Comparison of ENCODE assay signal across 8 mouse cellular contexts in the genomic region with DNA sequence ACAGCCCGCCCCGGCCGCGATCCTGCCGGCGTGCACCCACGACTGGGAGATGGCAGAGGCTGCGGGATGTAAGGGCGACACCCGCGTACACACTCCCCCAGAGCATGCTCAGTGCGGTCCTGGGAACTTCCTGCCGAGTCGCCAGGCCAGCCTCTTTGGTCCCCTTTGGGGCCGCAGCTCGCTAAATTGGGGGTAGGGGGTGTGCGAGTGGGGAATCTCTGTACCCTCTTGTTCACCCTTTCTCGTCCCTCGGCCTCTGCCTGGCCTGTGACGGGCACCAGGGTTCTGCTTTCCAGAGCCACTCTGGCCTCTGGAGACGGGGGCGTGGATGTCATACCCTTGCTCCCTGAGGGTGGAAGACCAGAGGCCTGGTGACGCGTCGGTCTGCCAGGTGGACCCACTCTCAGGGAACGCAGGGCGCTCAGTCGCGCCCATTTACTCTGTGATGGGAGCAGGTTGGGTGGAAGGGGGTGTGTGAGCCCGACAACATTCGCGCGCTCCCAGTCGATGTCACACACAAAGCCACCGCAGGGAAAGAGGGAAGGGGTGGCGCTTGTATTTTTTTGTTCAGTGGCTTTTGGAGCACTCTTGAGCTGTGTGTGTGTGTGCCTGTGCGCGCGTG. TPM values are rescaled to one million over a fixed set of nuclear protein-coding genes. Genes with fewer than 3 reads are reported as not detected.
DNase-seq lines count a peak whose midpoint lies in the region; ATAC-seq and TF ChIP-seq lines count a peak whose summit lies in the region.

No protein-coding gene starts in this region.

- no peak for TF ChIP-seq RAD21 in CH12.LX (IDR thresholded peaks at IDR 0.05; ENCODE audit: low read depth, low read length)

- ATAC-seq in forebrain, embryonic 13.5 days: peak; percentile 62
- ATAC-seq in lung, embryonic 15.5 days (ENCODE audit: borderline replicate concordance, extremely low read depth, low FRiP score, low TSS enrichment): peak; percentile 47
- ATAC-seq in neural tube, embryonic 15.5 days (ENCODE audit: low FRiP score): peak; percentile 73

- no peak for TF ChIP-seq POLR2A in CH12.LX (IDR thresholded peaks at IDR 0.05; ENCODE audit: low read depth, low read length)
- TF ChIP-seq POLR2A in thymus, adult 2 months (IDR thresholded peaks at IDR 0.05; ENCODE audit: control insufficient read depth, extremely low read depth, insufficient read depth, low read length, poor library complexity): 0 out of 2 replicates have a peak, but pooled peaks have one; percentile 43

- no peaks in the 10 kb centered on the region for H3K79me2 ChIP-seq in CH12.LX (replicated peaks; ENCODE audit: control insufficient read depth, extremely low read depth, insufficient read depth, poor library complexity, severe bottlenecking)

- WGBS in forebrain, embryonic 13.5 days: under 1% methylated on average over 39 of the region's 39 CpGs
- 2% methylated on average over 39 of the region's 39 CpGs for whole genome bisulfite sequencing in lung, embryonic 15.5 days
- WGBS in neural tube, embryonic 15.5 days: 2% methylated on average over 39 of the region's 39 CpGs
- under 1% methylated on average over 39 of the region's 39 CpGs for WGBS in thymus, adult 2 months

- in situ Hi-C loops in CH12.LX (cut with MboI; ENCODE audit: low pct_ligation_motif_present, low pct_unique_long_range_greater_than_20kb, low sequenced_read_pairs): loop anchor here (10.0 to 25.0 kb wide), 2 partner anchors 99 to 481 kb away; a partner anchor contains a TSS

- H3K36me3 ChIP-seq in CH12.LX (replicated peaks in 1 of 2; ENCODE audit: control insufficient read depth in 1 of 2, insufficient read depth in 1 of 2, low read length in 1 of 2): peaks cover 0 to 3% of the 10 kb centered on the region in 2 experiments
- no peaks in the 10 kb centered on the region for H3K36me3 ChIP-seq in forebrain, embryonic 13.5 days (ENCODE audit: poor library complexity, severe bottlenecking)
- H3K36me3 ChIP-seq in lung, embryonic 15.5 days: no peaks in the 10 kb centered on the region
- no peaks in the 10 kb centered on the region for H3K36me3 ChIP-seq in neural tube, embryonic 15.5 days
- no peaks in the 10 kb centered on the region for H3K36me3 ChIP-seq in thymus, adult 2 months (ENCODE audit: control insufficient read depth, insufficient read depth, low read length)

- dilution Hi-C loops in CH12.LX (cut with MboI; ENCODE audit: extremely low pct_ligation_motif_present, extremely low pct_unique_long_range_greater_than_20kb, low sequenced_read_pairs): no loop called here

- TF ChIP-seq EP300 in CH12.LX (IDR thresholded peaks at IDR 0.05; ENCODE audit: low read length): no peak

- peak overlapping the region; percentile 73 for H3K4me2 ChIP-seq in CH12.LX (ENCODE audit: insufficient read depth, low read depth, poor library complexity, severe bottlenecking)
- H3K4me2 ChIP-seq in forebrain, embryonic 13.5 days: peak overlapping the region; percentile 92
- peak overlapping the region; percentile 97 for H3K4me2 ChIP-seq in lung, embryonic 15.5 days
- peak overlapping the region; percentile 87 for H3K4me2 ChIP-seq in neural tube, embryonic 15.5 days

- no peak overlapping the region for H3K27ac ChIP-seq in CH12.LX (ENCODE audit: insufficient read depth, low read depth)
- no peak overlapping the region for H3K27ac ChIP-seq in brown adipose tissue, adult 24 weeks (replicated peaks; ENCODE audit: low read depth, low read length)
- peak overlapping the region; percentile 93 for H3K27ac ChIP-seq in forebrain, embryonic 13.5 days
- no peak overlapping the region; the same call in 1 of the 2 replicates for H3K27ac ChIP-seq in lung, embryonic 15.5 days
- peak overlapping the region; percentile 98 for H3K27ac ChIP-seq in neural tube, embryonic 15.5 days (replicated peaks)
- peak overlapping the region; percentile 91; the same call in 1 of the 2 replicates for H3K27ac ChIP-seq in thymus, adult 2 months (ENCODE audit: control insufficient read depth, insufficient read depth, low read length)

- no peak for DNase-seq in CH12.LX (ENCODE audit: extremely low read depth)
- peak; percentile 48 to 50 for DNase-seq in heart, postnatal 14 days
- DNase-seq in kidney, postnatal 4 days: peak; percentile 58 to 70
- peak; percentile 61 for DNase-seq in thymus, adult 2 months

- intact Hi-C loops in heart, postnatal 14 days (cut with DNase I): loop anchor here (5.0 kb wide), 1 partner anchor 111 kb away; no protein-coding TSS in a partner anchor

- peak overlapping the region; percentile 68 to 88 (median 71) for H3K4me3 ChIP-seq in CH12.LX (replicated peaks in 1 of 3; ENCODE audit: low read depth in 2 of 3, low read length in 2 of 3, poor library complexity in 1 of 3)
- H3K4me3 ChIP-seq in brown adipose tissue, adult 24 weeks (ENCODE audit: insufficient read depth, low read depth, low read length): peak overlapping the region; percentile 94
- H3K4me3 ChIP-seq in forebrain, embryonic 13.5 days: peak overlapping the region; percentile 77
- H3K4me3 ChIP-seq in lung, embryonic 15.5 days: peak overlapping the region; percentile 60
- H3K4me3 ChIP-seq in neural tube, embryonic 15.5 days (replicated peaks): peak overlapping the region; percentile 94
- peak overlapping the region; percentile 97 for H3K4me3 ChIP-seq in thymus, adult 2 months (ENCODE audit: control insufficient read depth, insufficient read depth, low read length)

- no peaks in the 10 kb centered on the region for H3K9me3 ChIP-seq in CH12.LX (replicated peaks; ENCODE audit: low read length)
- H3K9me3 ChIP-seq in forebrain, embryonic 13.5 days (replicated peaks): no peaks in the 10 kb centered on the region
- no peaks in the 10 kb centered on the region for H3K9me3 ChIP-seq in lung, embryonic 15.5 days
- no peaks in the 10 kb centered on the region for H3K9me3 ChIP-seq in neural tube, embryonic 15.5 days (replicated peaks)

- no peak for TF ChIP-seq CTCF in CH12.LX (conservative IDR thresholded peaks at IDR 0.05 in 1 of 2, IDR thresholded peaks at IDR 0.05 in 1 of 2; ENCODE audit: low read depth in 2 of 2, low read length in 2 of 2)
- TF ChIP-seq CTCF in thymus, adult 2 months (IDR thresholded peaks at IDR 0.05; ENCODE audit: borderline replicate concordance, control insufficient read depth, extremely low read depth, insufficient read depth, low read length, poor library complexity): 0 out of 2 replicates have a peak, but pooled peaks have one; percentile 20

- H3K4me1 ChIP-seq in CH12.LX (ENCODE audit: control insufficient read depth in 1 of 2, insufficient read depth in 2 of 2): peaks cover 4 to 35% of the 10 kb centered on the region in 2 experiments
- no peaks in the 10 kb centered on the region; the same call in 1 of the 2 replicates for H3K4me1 ChIP-seq in brown adipose tissue, adult 24 weeks (ENCODE audit: control insufficient read depth, insufficient read depth, insufficient read length, low read length)
- H3K4me1 ChIP-seq in forebrain, embryonic 13.5 days: peaks cover 27% of the 10 kb centered on the region
- H3K4me1 ChIP-seq in lung, embryonic 15.5 days: peaks cover 25% of the 10 kb centered on the region
- peaks cover 45% of the 10 kb centered on the region for H3K4me1 ChIP-seq in neural tube, embryonic 15.5 days
- peaks cover 33% of the 10 kb centered on the region for H3K4me1 ChIP-seq in thymus, adult 2 months (replicated peaks; ENCODE audit: control insufficient read depth, insufficient read depth, low read length)

- H3K9ac ChIP-seq in CH12.LX (ENCODE audit: insufficient read depth, low read depth): peak overlapping the region; percentile 55
- H3K9ac ChIP-seq in forebrain, embryonic 13.5 days: peak overlapping the region; percentile 92
- peak overlapping the region; percentile 51 for H3K9ac ChIP-seq in lung, embryonic 15.5 days
- peak overlapping the region; percentile 95 for H3K9ac ChIP-seq in neural tube, embryonic 15.5 days (replicated peaks)

- no peaks in the 10 kb centered on the region for H3K27me3 ChIP-seq in CH12.LX (replicated peaks)
- no peaks in the 10 kb centered on the region for H3K27me3 ChIP-seq in forebrain, embryonic 13.5 days
- no peaks in the 10 kb centered on the region for H3K27me3 ChIP-seq in lung, embryonic 15.5 days
- no peaks in the 10 kb centered on the region for H3K27me3 ChIP-seq in neural tube, embryonic 15.5 days (replicated peaks)
- no peaks in the 10 kb centered on the region for H3K27me3 ChIP-seq in thymus, adult 2 months (ENCODE audit: control insufficient read depth, insufficient read depth, low read length)

TF ChIP-seq in CH12.LX, 34 proteins besides CTCF, POLR2A, EP300 and RAD21:
- TF ChIP-seq NRF1 (IDR thresholded peaks at IDR 0.05; ENCODE audit: low read depth, low read length) (peak; percentile 85), MYC (IDR thresholded peaks at IDR 0.05; ENCODE audit: low read depth, low read length) (no peak), JUN (IDR thresholded peaks at IDR 0.05; ENCODE audit: insufficient read depth, low read depth, low read length) (no peak), MEF2A (IDR thresholded peaks at IDR 0.05; ENCODE audit: borderline replicate concordance, low read depth, low read length) (no peak), ZC3H11A (IDR thresholded peaks at IDR 0.05; ENCODE audit: low read depth, low read length) (no peak), IRF4 (IDR thresholded peaks at IDR 0.05; ENCODE audit: low read depth, low read length) (no peak), MXI1 (IDR thresholded peaks at IDR 0.05; ENCODE audit: low read depth, low read length) (0 out of 2 replicates have a peak, but pooled peaks have one; percentile 16), PAX5 (IDR thresholded peaks at IDR 0.05; ENCODE audit: low read length) (no peak), USF2 (conservative IDR thresholded peaks at IDR 0.05; ENCODE audit: low read depth, low read length) (no peak), RCOR1 (conservative IDR thresholded peaks at IDR 0.05; ENCODE audit: low read depth, low read length) (no peak)

RNA-seq across cellular contexts. Expression of a gene that starts 1.3 kb away (rescaled TPM):
- total RNA-seq in CH12.LX (2012; rRNA removed): 6.0 and 8.8 TPM in 2 replicates
- total RNA-seq in CH12.LX (2014; rRNA removed): 6.1 and 6.6 TPM in 2 replicates
- polyA plus RNA-seq in CH12.LX (2012; ENCODE audit: insufficient read length, low read depth): 5.9 and 6.0 TPM in 2 replicates
- polyA plus RNA-seq in brown adipose tissue, adult 24 weeks (2012; ENCODE audit: insufficient read depth, insufficient read length, missing spikeins): 2.2 and 2.7 TPM in 2 replicates
- 8.9 and 10.1 TPM in 2 replicates for polyA plus RNA-seq in forebrain, embryonic 13.5 days (2015; fragmentation: Nextera tagmentation; extraction: Ambion mirVana)
- total RNA-seq in heart, postnatal 14 days (2021): 10 to 100 TPM; 15.6 to 15.7 TPM
- 4.1 TPM in 2 replicates for polyA plus RNA-seq in lung, embryonic 15.5 days (2015; fragmentation: Nextera tagmentation; extraction: Ambion mirVana)
- 12.1 and 13.3 TPM in 2 replicates for polyA plus RNA-seq in neural tube, embryonic 15.5 days (2015; fragmentation: Nextera tagmentation; extraction: Ambion mirVana)
- polyA plus RNA-seq in thymus, adult 2 months (2012; rRNA removed): 24.1 and 24.6 TPM in 2 replicates

Comparison
In these comparisons a context has a peak if more than half of its experiments do, and no peak if none do; other contexts are left out.
1. H3K27ac ChIP-seq: peak in forebrain, embryonic 13.5 days (single experiment), neural tube, embryonic 15.5 days (single experiment) and thymus, adult 2 months (single experiment); none in CH12.LX (single experiment), brown adipose tissue, adult 24 weeks (single experiment) and lung, embryonic 15.5 days (single experiment).
2. Peak in every context shown above with its lines, with median percentiles within 50 percentile points of each other: H3K4me2 ChIP-seq, H3K4me3 ChIP-seq, H3K9ac ChIP-seq and ATAC-seq.